Mouse (Mus musculus): ENCODE measurements around the gene Htt.

DNA sequence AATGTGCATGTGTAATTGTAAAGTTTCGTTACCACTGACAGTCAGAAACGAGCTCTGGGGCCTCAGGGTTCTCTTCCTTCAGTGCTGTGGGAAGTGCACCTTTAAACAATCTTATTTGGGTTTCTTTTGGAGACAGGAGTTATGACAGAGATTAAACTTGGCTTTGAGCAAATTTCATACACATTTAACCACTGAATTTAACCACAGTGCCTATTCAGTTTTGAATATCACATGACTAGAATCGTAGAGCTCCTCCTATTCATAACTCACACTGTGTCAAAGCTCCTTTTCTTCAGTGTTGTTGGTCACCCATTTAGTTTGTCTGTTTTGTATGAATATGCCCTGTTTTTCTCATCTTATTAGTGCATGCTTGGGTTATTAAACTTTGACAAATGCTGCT, 10.3 kb downstream of the Htt start:
- TF ChIP-seq POLR2A (IDR thresholded peaks at IDR 0.05; ENCODE audit: borderline replicate concordance, extremely low read depth, low read depth, low read length) (no peak), CTCF (IDR thresholded peaks at IDR 0.05; ENCODE audit: insufficient read depth, low read length) (no peak)
